Mouse (Mus musculus) olfactory bulb, adult 2 months (tissue): ENCODE data around the gene Olfr750. TPM values are rescaled to one million over a fixed set of nuclear protein-coding genes. Genes with fewer than 3 reads are reported as not detected.
"Not testable (repeated sequence)": the region's sequence is repeated elsewhere in the genome, so short reads cannot be mapped to it uniquely, and the experiment has no call there.

Source experiments
- H3K27ac ChIP-seq: fragments of 200-500 bp; 2 replicates; pipeline ENCODE4 v1.5.1; 2012; ENCODE audit warnings: low read depth, low read length; ENCODE audit not compliant: insufficient read depth
- H3K4me1 ChIP-seq: fragments of 200-500 bp; 2 replicates; pipeline ENCODE4 v1.6.1; 2012; ENCODE audit warnings: low read length; ENCODE audit not compliant: control insufficient read depth, insufficient read depth
- H3K4me3 ChIP-seq: fragments of 200-500 bp; 2 replicates; pipeline ENCODE4 v1.5.1; 2012; ENCODE audit warnings: mild to moderate bottlenecking, low read depth, low read length, moderate library complexity; ENCODE audit not compliant: insufficient read depth
- CTCF ChIP-seq: fragments of 200-500 bp; IDR thresholded peaks from 2 replicates; pipeline ENCODE4 v1.5.1; 2012; ENCODE audit warnings: low read depth, mild to moderate bottlenecking, low read length, moderate library complexity; ENCODE audit not compliant: insufficient read depth
- POLR2A ChIP-seq: fragments of 200-500 bp; IDR thresholded peaks from 2 replicates; pipeline ENCODE4 v1.6.1; 2012; ENCODE audit warnings: mild to moderate bottlenecking, low read depth, low read length, moderate library complexity; ENCODE audit not compliant: insufficient read depth
- WGBS: fragments of 180-500 bp; shearing (Covaris S2); methylation state at CpG from one replicate; pipeline ENCODE4 v1.1.7; 2018; 5-methylcytosine and 5-hydroxymethylcytosine counted together
- polyA plus RNA-seq: library from polyadenylated mRNA; stranded (reverse); fragments of >200 nt; gene quantifications from 2 replicates; pipeline ENCODE4 v1.2.4, GENCODE M21; 2012; ENCODE audit warnings: low replicate concordance; ENCODE audit not compliant: missing spikeins, insufficient read depth, insufficient read length

Olfr750 gene
- not detected in 2 replicates for polyA plus RNA-seq

- TF ChIP-seq CTCF (no peak), POLR2A (no peak)
- WGBS: 95% methylated on average over 3 of the region's 3 CpGs
- Histone ChIP-seq H3K4me1 (peaks cover 7% of the 10 kb centered on the region; the same call in 1 of the 2 replicates), H3K4me3 (no peak within 1 kb of the TSS), H3K27ac (no peak within 1 kb of the TSS)
These were observed at the start of gene Olfr750 for GRCm38 (mm10) chr14:51074335-51074734. Gene Olfr750 (minus strand): TSS chr14:51074435.

- no peak within 1 kb of the TSS for H3K27ac ChIP-seq
- H3K4me1 ChIP-seq: no peaks in the 10 kb centered on the region; the same call in 1 of the 2 replicates
- TF ChIP-seq CTCF (no peak), POLR2A (no peak)
- WGBS: 61% methylated on average over 12 of the region's 12 CpGs
- H3K4me3 ChIP-seq: no peak within 1 kb of the TSS
These were observed 39.8 kb upstream of the Olfr750 start, which contains the start of gene Eddm3b for GRCm38 (mm10) chr14:51113916-51114560. Gene Eddm3b (plus strand): TSS chr14:51114426.

- no peak overlapping the region for H3K27ac ChIP-seq
- 58% methylated on average over 9 of the region's 9 CpGs for WGBS
- no peak for TF ChIP-seq CTCF
- TF ChIP-seq POLR2A: no peak
- H3K4me1 ChIP-seq: no peaks in the 10 kb centered on the region; the same call in 1 of the 2 replicates
- H3K4me3 ChIP-seq: no peak overlapping the region
These were observed 39.2 kb upstream of the Olfr750 start for GRCm38 (mm10) chr14:51113476-51113875.

GRCm38 (mm10) chr14:51111966-51112365 lies 37.7 kb upstream of the Olfr750 start:
- no peaks in the 10 kb centered on the region; the same call in 1 of the 2 replicates for H3K4me1 ChIP-seq
- WGBS: 51% methylated on average over 3 of the region's 3 CpGs
- no peak overlapping the region for H3K4me3 ChIP-seq
- TF ChIP-seq CTCF (no peak), POLR2A (no peak)
- no peak overlapping the region for H3K27ac ChIP-seq

- Histone ChIP-seq H3K27ac (no peak overlapping the region), H3K4me1 (no peaks in the 10 kb centered on the region), H3K4me3 (no peak overlapping the region)
- TF ChIP-seq POLR2A: no peak
- no peak for TF ChIP-seq CTCF
These were observed 32.3 kb upstream of the Olfr750 start for GRCm38 (mm10) chr14:51106449-51106967.

GRCm38 (mm10) chr14:51104366-51104765 lies 30.1 kb upstream of the Olfr750 start:
- no peaks in the 10 kb centered on the region for H3K4me1 ChIP-seq
- no peak for TF ChIP-seq CTCF
- no peak for TF ChIP-seq POLR2A
- 93% methylated on average over 2 of the region's 2 CpGs for WGBS
- no peak overlapping the region for H3K4me3 ChIP-seq
- H3K27ac ChIP-seq: no peak overlapping the region

GRCm38 (mm10) chr14:51103217-51103616 lies 29.0 kb upstream of the Olfr750 start:
- Histone ChIP-seq H3K4me1 (no peaks in the 10 kb centered on the region), H3K4me3 (no peak overlapping the region), H3K27ac (no peak overlapping the region)
- TF ChIP-seq CTCF (no peak), POLR2A (no peak)
- WGBS: 58% methylated on average over 3 of the region's 3 CpGs

- H3K4me1 ChIP-seq: no peaks in the 10 kb centered on the region
- no peak overlapping the region for H3K27ac ChIP-seq
- no peak overlapping the region for H3K4me3 ChIP-seq
- WGBS: 67% methylated on average over 9 of the region's 9 CpGs
- TF ChIP-seq POLR2A (no peak), CTCF (no peak)
These were observed 27.0 kb upstream of the Olfr750 start for GRCm38 (mm10) chr14:51101284-51101683.

- H3K4me1 ChIP-seq: no peaks in the 10 kb centered on the region
- 95% methylated on average over 11 of the region's 11 CpGs for WGBS
- H3K27ac ChIP-seq: no peak overlapping the region
- TF ChIP-seq POLR2A: no peak
- no peak for TF ChIP-seq CTCF
- no peak overlapping the region for H3K4me3 ChIP-seq
These were observed 24.7 kb upstream of the Olfr750 start for GRCm38 (mm10) chr14:51098921-51099320.

GRCm38 (mm10) chr14:51098300-51098699 lies 24.1 kb upstream of the Olfr750 start:
- not testable (repeated sequence) for H3K4me3 ChIP-seq, H3K27ac ChIP-seq, H3K4me1 ChIP-seq
- 3% methylated on average over 1 of the region's 1 CpGs for WGBS
